Mouse (Mus musculus): ENCODE data around the gene Cfdp1.

Gene Cfdp1

DNA sequence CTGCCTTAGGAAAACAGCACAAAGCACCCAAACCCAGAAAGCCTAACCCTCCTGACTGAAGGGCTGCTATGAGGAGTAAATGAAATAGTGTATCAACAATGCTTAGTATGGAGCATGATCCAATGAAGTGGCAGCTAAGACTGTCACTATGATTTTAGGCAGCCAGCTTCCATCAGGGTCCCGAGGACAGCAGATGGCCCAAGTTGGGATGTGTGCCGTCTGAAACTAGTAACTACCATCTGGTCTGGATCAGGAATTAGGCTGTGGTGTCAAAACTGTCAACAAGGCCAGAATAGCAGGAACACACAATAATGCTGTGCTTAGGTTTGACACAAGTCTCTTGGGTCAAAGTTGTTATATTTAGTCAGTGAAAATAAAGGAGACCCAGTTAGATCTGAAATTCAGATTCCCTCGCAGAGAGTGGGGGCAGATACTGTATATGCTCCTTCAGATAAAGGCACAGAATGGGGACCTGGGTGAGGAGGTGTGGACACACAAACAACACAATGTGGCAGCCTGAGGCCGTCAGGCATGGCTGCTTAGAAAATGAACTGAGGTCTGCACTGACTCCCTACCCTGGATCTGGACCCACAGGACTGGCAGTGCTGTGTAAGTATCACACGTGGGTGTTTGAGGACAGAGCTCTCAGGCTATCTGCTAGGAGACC, 83.0 kb downstream of the Cfdp1 start:
- no peak for DNase-seq (ENCODE audit: low read depth, low spot score)

DNA sequence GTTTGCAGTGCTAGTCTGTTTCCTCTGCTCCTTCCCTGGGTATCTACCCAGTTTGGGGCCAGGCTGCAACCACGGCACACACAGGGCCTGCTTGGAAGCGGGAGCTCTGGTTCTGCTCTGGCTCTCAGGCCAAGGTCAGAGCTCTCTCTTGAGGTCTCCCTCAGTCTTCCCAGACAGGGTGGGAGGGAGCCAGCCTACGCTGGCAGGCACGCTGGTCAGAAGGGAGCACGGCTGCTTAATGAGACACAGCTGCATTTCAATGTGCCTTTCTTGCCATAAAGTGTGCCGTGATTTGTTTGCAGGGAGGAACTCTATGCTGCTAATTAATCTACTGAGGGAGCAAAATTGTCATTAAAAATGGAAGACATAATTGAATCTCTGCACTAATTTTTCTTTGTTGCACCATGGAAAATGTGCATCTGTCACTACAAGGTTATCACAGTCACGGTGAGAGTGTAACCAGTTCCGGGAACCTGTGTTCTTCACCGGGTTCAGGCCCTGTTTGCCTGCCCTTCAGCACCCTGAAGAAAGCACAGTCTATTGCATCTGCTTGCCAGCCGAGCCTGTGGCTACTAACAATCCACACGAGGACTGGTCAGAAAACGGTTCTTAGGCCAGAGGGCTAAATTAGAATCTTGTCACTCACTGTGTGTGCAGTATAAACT, 84.2 kb downstream of the Cfdp1 start:
- no peak for DNase-seq (ENCODE audit: low read depth, low spot score)

- DNase-seq (ENCODE audit: low read depth, low spot score): no peak
Observed at GRCm38 (mm10) chr8:111769296-111769695, 84.8 kb downstream of the Cfdp1 start.

DNA sequence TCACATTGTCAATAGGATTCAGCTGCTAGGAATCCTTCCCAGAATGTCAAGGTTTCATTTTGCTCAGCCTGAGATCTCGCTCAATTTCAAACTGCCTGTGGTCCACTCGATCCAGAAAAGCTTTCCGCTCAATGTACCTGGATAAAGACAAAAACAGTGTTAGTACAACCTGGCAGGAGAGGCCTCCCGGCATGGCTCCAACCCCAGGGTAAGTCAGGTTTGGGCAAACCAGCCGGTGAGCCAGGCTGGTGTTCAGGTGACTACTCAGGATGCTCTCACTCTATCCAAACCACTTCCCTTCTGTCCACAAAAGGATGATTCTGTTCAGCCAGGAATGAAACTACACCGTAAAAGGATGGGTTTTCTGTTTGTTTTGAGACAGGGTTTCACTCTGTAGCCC, 85.4 kb downstream of the Cfdp1 start:
- DNase-seq (ENCODE audit: low read depth, low spot score): no peak

DNA sequence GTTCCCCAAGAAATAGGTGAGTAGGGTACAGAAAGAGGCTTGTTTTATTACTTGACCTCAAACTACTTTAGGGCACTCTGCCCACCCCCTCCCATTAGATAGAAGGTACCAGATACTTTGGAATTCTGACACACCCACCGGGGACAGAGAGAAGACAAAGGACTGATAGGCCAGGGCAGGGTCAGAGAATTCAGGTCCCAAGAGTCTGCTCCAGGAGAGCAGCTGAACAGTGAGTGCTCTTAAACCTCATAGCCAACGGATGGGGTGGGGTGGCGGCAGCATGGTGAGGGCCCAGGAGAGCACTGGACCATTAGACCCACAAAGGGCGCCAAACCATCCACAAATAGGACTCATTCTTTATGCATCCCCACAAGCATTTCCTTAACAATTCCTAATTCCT, 88.5 kb downstream of the Cfdp1 start:
- DNase-seq (ENCODE audit: low read depth, low spot score): no peak

DNA sequence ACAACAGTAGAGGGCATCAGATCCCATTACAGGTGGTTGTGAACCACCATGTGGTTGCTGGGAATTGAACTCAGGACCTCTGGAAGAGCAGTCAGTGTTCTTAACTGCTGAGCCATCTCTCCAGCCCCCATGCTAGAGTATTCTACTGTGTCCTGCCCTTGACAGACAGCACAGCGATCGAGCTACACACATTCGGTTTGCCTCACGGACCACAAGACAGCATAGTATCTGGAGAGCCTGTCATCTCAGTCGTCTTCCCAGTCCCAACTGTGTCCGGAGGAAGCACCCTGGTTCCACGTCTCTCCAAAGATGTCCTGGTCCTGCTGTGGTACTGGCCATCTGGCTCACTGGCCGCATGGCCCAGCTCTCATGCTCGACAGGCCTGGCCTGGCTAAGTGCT, 89.0 kb downstream of the Cfdp1 start:
- DNase-seq (ENCODE audit: low read depth, low spot score): no peak

GRCm38 (mm10) chr8:111760708-111761107, 93.4 kb downstream of the Cfdp1 start:
- DNase-seq (ENCODE audit: low read depth, low spot score): no peak

DNA sequence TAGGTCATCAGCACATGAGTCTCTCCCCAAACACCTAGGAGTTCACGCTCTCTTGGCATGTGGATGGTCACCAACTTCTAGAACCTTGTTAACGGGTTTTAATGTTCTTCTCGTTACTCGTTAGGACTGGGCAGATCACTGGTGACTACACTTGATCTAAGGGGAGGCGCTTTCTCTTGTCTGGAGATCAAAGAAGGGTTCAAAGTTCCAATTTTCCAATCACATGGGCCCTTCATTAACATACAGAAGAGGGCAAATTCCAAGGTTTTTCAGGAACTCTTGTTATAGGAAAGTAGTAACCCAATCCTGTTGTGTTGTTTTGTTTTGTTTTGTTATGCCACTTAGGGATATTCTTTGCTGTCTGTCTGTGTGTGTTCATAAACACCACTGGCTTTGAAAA, 95.3 kb downstream of the Cfdp1 start:
- DNase-seq (ENCODE audit: low read depth, low spot score): no peak

GRCm38 (mm10) chr8:111757599-111757998, 96.5 kb downstream of the Cfdp1 start:
- DNase-seq (ENCODE audit: low read depth, low spot score): no peak

DNA sequence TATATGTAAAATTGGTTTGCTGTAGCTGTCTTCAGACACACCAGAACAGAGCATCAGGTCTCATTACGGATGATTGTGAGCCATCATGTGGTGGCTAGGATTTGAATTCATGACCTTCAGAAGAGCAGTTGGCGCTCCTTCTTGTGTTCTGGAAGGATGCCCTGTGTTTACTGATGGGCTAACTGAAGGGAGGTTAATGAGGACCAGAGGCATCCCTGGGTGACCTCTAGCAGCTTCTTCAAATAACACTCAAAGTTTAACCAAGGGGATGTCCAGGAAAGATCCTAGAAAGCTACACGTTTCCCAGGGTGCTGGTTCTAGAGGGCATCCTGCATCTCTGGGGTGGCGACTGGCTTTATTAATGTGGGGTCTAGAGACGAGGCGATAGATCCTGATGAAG, 99.4 kb downstream of the Cfdp1 start:
- DNase-seq (ENCODE audit: low read depth, low spot score): no peak

GRCm38 (mm10) chr8:111754088-111754487, 100.0 kb downstream of the Cfdp1 start:
- DNase-seq (ENCODE audit: low read depth, low spot score): no peak

DNA sequence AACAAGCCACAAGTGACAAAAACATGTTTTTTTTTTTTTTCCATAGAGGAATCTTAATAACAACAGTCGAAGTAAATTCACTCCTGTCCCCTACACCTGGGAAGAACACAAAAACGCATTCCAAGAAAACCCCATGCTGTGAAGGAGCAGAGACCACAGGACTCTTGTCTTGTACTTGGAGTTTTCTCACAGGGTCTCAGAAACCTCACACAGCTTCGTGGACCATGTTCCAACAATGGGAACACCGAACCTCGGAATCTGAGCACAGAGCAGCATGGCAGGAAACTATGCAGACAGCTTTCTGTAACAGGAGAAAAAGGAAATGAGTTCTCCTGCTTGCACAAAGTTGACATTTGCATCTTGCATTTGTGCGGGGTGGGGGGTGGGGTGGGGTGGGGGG, 105.3 kb downstream of the Cfdp1 start:
- no peak for DNase-seq (ENCODE audit: low read depth, low spot score)

- DNase-seq (ENCODE audit: low read depth, low spot score): no peak
Observed at GRCm38 (mm10) chr8:111747866-111748649, 106.0 kb downstream of the Cfdp1 start.

DNA sequence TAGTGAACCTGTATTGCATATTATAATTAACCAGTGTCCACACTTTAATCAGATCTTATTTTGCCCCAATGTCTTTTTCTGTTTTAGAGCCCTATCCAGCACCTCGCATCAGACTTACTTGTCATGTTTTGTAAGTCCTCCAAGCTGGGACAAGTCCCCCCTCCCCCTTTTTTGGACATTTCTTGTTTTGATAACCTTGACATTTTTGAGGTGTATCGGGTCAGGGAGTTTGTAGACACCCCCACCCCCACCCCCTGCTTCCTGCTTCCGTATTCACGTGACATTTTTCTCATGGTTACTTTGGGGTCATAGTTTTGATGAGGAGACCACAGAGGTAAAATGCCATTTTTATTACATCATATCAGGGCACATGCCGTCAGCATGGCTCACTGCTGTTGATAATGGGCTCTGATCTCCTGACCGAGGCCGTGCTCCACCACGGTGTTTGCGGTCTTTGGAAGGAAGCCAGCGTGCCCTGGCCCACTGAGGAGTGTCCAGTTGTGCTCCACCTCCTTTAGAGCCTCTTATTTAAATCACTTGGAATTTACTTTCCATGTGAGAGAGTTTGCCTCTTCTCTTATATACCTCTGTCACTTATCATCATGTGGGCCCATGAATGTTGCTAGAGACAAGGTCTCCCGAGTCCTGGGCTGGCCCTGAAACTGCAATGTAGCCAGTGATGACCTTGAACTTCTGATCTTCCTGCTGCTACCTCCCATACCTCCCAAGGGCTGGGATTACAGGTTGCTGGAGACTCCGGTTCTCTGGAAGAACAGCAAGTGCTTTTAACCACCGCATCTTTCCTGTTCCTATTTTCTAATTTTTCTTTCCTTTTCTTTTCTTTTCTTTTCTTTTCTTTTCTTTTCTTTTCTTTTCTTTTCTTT, 107.3 kb downstream of the Cfdp1 start:
- DNase-seq (ENCODE audit: low read depth, low spot score): no peak

DNA sequence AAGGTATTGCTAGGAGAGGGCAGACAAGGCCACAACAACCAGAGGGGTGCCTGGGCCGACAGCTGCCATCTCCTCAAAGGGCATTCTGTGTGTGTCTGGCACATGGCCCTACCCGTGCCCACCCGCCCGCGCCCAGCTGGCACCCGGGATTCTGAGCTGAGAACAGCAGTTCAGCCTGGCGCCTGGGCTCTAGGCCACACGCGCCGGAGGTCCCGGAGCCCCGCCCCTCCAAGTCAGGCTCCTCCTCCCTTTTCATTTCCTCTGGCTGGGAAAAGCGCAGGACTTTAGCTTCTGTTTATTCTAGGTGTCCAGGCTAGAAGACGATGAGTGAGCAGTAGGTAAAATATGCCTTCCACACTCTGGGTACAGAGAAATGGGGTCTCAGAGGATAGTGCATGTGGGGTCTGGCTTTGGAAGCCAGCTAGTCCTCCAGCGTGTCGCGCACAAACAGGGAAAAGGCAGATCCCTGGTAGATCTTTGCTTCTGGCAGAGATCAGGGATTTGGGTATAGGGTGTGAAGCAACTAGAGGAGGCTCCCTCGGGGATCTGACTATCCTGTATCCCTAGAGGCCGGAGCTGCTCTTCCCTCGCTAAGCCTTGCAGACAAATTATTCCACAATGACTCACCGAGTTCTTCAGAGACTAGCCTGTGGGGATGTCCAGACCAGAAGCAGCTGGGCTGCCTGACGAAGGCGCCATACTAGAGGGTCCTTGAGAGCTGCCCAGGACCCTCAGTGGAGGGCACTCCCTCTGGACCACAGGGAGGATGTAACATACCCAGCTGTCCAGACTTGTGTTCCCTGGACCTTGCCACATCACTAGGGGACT, 108.3 kb downstream of the Cfdp1 start:
- DNase-seq (ENCODE audit: low read depth, low spot score): no peak

- no peak for DNase-seq (ENCODE audit: low read depth, low spot score)
Observed at GRCm38 (mm10) chr8:111745086-111745485, 109.0 kb downstream of the Cfdp1 start.

DNA sequence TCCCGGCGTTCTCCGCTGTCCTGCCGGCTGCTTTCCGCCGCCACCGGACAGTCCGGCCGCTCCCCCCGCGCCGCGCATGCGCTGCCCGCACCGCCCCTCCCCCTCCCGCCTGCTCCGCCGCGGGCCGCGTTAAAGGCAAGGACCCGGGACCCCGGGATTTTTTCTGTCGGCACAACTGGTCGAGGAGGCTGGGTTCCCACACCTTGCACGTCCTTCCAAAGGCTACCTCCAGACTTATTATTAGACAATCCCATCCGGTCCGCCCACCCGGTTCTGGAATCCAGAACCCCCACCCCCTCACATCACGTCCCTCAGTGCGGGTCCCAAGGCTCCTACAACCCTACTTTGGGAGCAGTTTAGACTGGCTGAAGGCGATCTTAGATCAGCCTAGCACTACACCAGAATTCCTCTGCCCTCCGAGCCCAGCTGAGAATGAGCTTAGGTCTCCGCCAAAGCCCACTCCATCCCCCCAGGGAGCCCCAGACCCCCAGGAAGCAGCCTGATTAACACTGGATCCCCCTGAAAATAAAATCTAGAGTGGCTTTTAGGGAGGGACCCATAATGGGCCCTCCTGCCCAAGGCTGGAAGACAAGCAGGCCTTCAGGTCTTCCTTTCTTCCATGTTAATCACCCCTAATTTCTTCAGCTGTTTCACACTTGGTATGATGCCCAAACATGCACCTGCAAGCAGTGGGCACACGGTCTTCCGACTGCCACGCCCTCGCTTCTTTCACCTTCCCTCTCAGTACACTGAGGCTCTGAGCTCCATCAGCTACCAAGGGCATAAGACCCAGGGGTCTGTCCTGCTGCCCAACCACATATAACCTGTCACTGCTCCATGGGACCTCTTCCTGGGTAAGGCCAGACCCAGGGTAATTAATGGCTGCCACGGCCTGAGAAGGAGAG, 110.0 kb downstream of the Cfdp1 start, which contains the start of gene Bcar1:
Gene Bcar1, minus strand, starts transcription at position 18 of the 905 bp plus-strand sequence.
- peak; percentile 89 for DNase-seq (ENCODE audit: low read depth, low spot score)

GRCm38 (mm10) chr8:111743101-111743791, 110.8 kb downstream of the Cfdp1 start:
- DNase-seq (ENCODE audit: low read depth, low spot score): no peak

Data from mesoderm, embryonic 11.5 days (tissue).